Mouse (Mus musculus) intestine, postnatal 0 days (tissue): Measurements from ENCODE around the gene Rac3. TPM values are rescaled to one million over a fixed set of nuclear protein-coding genes. Genes with fewer than 3 reads are reported as not detected.
"Not testable (repeated sequence)": the region's sequence is repeated elsewhere in the genome, so short reads cannot be mapped to it uniquely, and the experiment has no call there.

ENCODE experiments used
- ATAC-seq: fragments of 200-750 bp; cut with Nextera tagmentation; 2 replicates; pipeline ENCODE4 v1.8.0; 2017; ENCODE audit warnings: mild to moderate bottlenecking, moderate TSS enrichment, moderate library complexity
- H3K27ac ChIP-seq: fragments of 300-500 bp; sonication (generic); 2 replicates; pipeline ENCODE4 v1.5.1; 2014; ENCODE audit warnings: mild to moderate bottlenecking, low read depth, low read length, moderate library complexity
- H3K27me3 ChIP-seq: fragments of 300-500 bp; sonication (generic); replicated peaks from 2 replicates; pipeline ENCODE4 v1.6.1; 2014; ENCODE audit warnings: low read length, mixed read lengths; ENCODE audit not compliant: control insufficient read depth, insufficient read depth
- H3K36me3 ChIP-seq: fragments of 300-500 bp; sonication (generic); 2 replicates; pipeline ENCODE4 v1.6.1; 2014; ENCODE audit warnings: mild to moderate bottlenecking, moderate library complexity; ENCODE audit not compliant: control insufficient read depth, insufficient read depth
- H3K4me1 ChIP-seq: fragments of 300-500 bp; sonication (generic); replicated peaks from 2 replicates; pipeline ENCODE4 v1.6.1; 2014; ENCODE audit warnings: antibody characterized with exemption, low read length, mixed read lengths; ENCODE audit not compliant: control insufficient read depth, insufficient read depth
- H3K4me2 ChIP-seq: fragments of 300-500 bp; sonication (generic); replicated peaks from 2 replicates; pipeline ENCODE4 v1.6.1; 2014; ENCODE audit warnings: low read depth, mild to moderate bottlenecking, moderate library complexity
- H3K4me3 ChIP-seq: fragments of 300-500 bp; sonication (generic); 2 replicates; pipeline ENCODE4 v1.5.1; 2014; ENCODE audit warnings: low read depth, low read length
- H3K9ac ChIP-seq: fragments of 300-500 bp; sonication (generic); 2 replicates; pipeline ENCODE4 v1.6.1; 2014; ENCODE audit warnings: mild to moderate bottlenecking, low read depth, low read length
- H3K9me3 ChIP-seq: fragments of 300-500 bp; sonication (generic); 2 replicates; pipeline ENCODE4 v1.6.1; 2016; ENCODE audit warnings: mixed run types; ENCODE audit not compliant: control insufficient read depth
- CTCF ChIP-seq: sonication (generic); IDR thresholded peaks from 2 replicates; pipeline ENCODE4 v1.5.1; 2016; ENCODE audit warnings: low read depth, mild to moderate bottlenecking, control low read depth, antibody characterized with exemption, moderate library complexity
- WGBS: fragments of 180-500 bp; shearing (Covaris S2); extraction: QIAGEN DNeasy Blood & Tissue Kit; methylation state at CpG from one replicate; pipeline ENCODE4 v1.1.7; 2014; 5-methylcytosine and 5-hydroxymethylcytosine counted together
- polyA plus RNA-seq: library from polyadenylated mRNA; unstranded; fragments of >200 nt; fragmentation: Nextera tagmentation; extraction: Ambion mirVana; gene quantifications from 2 replicates; pipeline ENCODE4 v1.2.1, GENCODE M21; 2015

Rac3 gene
- polyA plus RNA-seq, 1 experiment from 2014 or later, result 9.0 TPM

DNA sequence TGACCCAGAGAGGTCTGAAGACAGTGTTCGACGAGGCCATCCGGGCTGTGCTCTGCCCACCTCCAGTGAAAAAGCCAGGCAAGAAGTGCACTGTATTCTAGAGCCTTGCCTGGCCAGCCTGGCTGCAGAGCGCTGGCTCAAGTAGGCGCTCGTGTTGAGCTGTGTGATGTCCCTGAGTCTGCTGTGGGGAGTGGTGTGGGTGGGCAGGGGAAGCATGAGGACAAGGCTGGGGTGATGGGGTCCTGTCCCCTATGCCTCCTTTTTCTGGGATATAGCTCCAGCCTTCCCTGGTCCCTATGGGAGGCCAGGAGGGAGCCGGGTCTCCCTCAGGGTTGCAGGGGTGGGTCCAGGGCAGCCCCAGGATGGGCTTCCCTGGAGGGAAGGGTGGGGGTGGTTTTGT is 2.2 kb downstream of the Rac3 start:
- no peak for ATAC-seq
- 91% methylated on average over 7 of the region's 7 CpGs for WGBS
- H3K27me3 ChIP-seq, result no peaks in the 10 kb centered on the region

DNA sequence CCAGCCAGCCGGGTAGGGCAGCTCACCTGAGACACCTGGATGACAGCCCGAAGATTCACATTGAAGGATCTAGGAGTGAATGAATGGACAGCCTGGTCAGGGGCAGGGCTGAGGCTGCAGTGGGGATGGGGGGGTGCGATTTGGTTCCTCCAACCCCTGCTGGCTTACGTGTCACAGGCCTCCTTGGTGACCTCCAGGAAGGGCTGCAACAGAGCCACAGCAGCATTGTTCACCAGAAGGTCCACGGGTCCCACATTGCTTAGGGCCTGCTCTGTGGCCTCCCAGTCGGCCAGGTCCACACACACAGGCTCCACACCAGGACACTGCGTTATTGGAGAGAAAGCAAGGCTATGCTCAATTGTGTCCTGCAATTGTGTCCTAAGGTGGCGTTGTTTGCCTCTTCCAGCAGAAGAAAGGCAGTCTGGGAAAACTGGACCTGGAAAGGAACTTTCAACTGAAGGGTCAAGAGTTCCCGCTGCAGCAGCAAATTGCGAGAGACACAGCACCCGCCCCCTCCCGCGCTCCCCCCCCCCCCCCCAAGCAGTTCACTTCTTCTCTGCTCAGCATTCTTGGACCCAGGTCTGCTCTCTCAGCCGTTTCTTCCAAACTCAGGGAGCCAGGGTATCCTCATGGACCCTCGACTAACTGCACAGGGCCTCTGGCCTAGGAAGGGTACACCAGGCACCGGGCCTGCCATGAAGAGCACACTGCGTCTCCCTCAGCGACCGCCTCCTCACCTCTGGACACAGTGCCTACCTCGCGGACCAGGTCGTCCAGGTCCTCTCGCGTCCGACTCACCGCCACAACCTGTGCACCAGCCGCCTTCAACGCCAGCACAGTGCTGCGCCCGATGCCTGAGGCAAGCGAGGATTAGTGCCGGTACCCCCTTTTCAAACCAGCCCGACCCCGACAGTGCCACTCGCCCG is 5.2 kb downstream of the Rac3 start:
- Histone ChIP-seq H3K9me3 (no peaks in the 10 kb centered on the region), H3K9ac (peak overlapping the region; percentile 40; the same call in 1 of the 2 replicates), H3K4me3 (peak overlapping the region; percentile 63), H3K27me3 (no peaks in the 10 kb centered on the region), H3K27ac (peak overlapping the region; percentile 46; the same call in 1 of the 2 replicates), H3K4me1 (0 out of 2 replicates have a peak, but pooled peaks cover 11% of the 10 kb centered on the region), H3K36me3 (peaks cover 8% of the 10 kb centered on the region; the same call in 1 of the 2 replicates), H3K4me2 (peak overlapping the region; percentile 92)
- peak; percentile 42 for ATAC-seq
- 0 out of 2 replicates have a peak, but pooled peaks have one; percentile 4 for TF ChIP-seq CTCF
- 17% methylated on average over 33 of the region's 36 CpGs for WGBS

More for the DNA sequence above, 2.2 kb downstream of the Rac3 start:
- H3K4me3 ChIP-seq, result no peak overlapping the region
- H3K9ac ChIP-seq, result no peak overlapping the region
- H3K36me3 ChIP-seq, result peaks cover 18% of the 10 kb centered on the region
- no peak overlapping the region for H3K27ac ChIP-seq
- no peak for TF ChIP-seq CTCF
- H3K4me1 ChIP-seq, result 0 out of 2 replicates have a peak, but pooled peaks cover 17% of the 10 kb centered on the region
- H3K9me3 ChIP-seq, result no peaks in the 10 kb centered on the region
- no peak overlapping the region for H3K4me2 ChIP-seq

DNA sequence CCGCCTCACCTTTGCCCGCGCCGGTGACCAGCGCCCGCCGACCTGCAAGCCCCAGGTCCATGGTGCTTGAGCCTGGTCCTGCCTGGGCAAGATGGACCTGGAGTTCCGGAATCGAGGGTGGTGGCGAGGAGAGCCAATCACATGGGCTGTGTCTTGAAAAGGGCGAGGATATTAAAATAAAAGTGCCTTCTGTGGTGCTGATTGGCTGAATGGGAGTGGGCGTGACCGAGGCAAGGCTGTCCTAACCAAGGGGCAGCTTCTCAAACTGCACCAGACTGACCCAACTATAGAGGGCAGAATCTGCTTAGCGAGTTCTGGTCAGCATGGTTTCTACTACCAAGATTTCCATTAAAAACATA is 5.9 kb downstream of the Rac3 start, which contains the start of gene Dcxr:
Dcxr (minus strand) TSS at position 113 of the 359 bp plus-strand sequence.
- H3K27me3 ChIP-seq, result no peaks in the 10 kb centered on the region
- 0 out of 2 replicates have a peak, but pooled peaks cover 6% of the 10 kb centered on the region for H3K4me1 ChIP-seq
- TF ChIP-seq CTCF, result peak; percentile 70
- H3K9me3 ChIP-seq, result no peaks in the 10 kb centered on the region
- H3K4me3 ChIP-seq, result peak within 1 kb of the TSS; percentile 63
- peaks cover 8% of the 10 kb centered on the region; the same call in 1 of the 2 replicates for H3K36me3 ChIP-seq
- H3K27ac ChIP-seq, result peak within 1 kb of the TSS; percentile 46; the same call in 1 of the 2 replicates
- H3K4me2 ChIP-seq, result peak within 1 kb of the TSS; percentile 92
- peak; percentile 82 for ATAC-seq
- under 1% methylated on average over 14 of the region's 14 CpGs for WGBS
- H3K9ac ChIP-seq, result peak within 1 kb of the TSS; percentile 40; the same call in 1 of the 2 replicates

DNA sequence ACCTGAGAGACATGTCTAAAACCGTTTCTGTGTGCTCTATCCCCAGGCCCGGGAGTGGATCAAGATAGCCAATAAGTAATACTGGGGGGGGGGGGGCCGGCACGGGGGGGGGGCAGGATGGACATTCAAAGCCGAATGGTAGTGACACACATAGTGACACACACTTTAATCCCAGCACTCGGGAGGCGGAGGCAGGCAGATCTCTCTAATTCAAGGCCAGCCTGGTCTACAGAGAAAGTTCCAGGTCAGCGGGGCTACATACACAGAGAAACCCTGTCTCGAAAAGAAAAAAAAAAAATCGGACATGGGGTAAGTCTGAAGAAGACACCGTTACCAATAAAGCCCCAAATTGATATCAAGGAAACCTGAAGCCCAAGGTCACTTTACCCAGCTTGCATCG is 6.3 kb downstream of the Rac3 start:
- Histone ChIP-seq H3K9ac (no peak overlapping the region), H3K4me2 (peak overlapping the region; percentile 92), H3K4me1 (0 out of 2 replicates have a peak, but pooled peaks cover 4% of the 10 kb centered on the region), H3K27ac (no peak overlapping the region), H3K9me3 (no peaks in the 10 kb centered on the region), H3K36me3 (peaks cover 8% of the 10 kb centered on the region; the same call in 1 of the 2 replicates), H3K27me3 (no peaks in the 10 kb centered on the region), H3K4me3 (no peak overlapping the region)
- WGBS, result 57% methylated on average over 12 of the region's 12 CpGs
- no peak for ATAC-seq
- no peak for TF ChIP-seq CTCF

DNA sequence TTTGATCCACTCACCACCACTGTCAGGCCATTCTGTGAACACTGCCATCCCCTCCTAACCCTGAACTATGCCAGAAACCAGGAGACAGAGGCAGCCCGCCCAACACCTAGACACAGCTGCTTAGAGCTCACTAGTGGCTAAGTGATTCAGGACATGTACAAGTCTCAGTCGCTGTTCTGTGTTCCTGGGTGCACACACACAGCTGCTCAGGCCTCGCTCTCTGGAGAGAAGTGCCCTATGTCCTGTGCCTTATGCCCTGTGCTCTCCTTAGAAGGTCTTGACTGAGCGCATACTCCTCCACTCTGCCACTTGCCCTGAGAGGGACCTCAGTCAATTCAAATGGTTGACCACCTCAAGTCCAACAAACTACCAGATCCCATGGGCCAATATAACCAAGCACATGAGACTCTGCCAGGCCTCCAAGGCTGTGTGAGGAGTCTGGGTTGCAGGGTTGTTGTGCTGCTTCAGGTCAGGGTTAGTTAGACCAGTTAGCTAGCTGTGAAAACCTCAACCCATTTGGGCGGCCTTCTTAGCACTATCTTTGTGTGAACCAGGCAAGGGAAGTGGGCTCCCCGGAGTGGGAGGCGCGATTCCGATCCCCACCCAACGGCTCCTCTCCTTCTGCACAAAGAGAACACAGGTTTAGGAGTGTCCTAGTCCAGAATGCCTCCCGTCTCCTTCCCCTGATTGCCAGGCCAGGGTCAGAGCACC is 7.4 kb downstream of the Rac3 start:
- H3K27me3 ChIP-seq, result no peaks in the 10 kb centered on the region
- no peak for ATAC-seq
- peaks cover 8% of the 10 kb centered on the region; the same call in 1 of the 2 replicates for H3K36me3 ChIP-seq
- 81% methylated on average over 11 of the region's 11 CpGs for WGBS
- H3K4me3 ChIP-seq, result no peak overlapping the region
- no peak overlapping the region; the same call in 1 of the 2 replicates for H3K4me2 ChIP-seq
- H3K9me3 ChIP-seq, result no peaks in the 10 kb centered on the region
- no peak overlapping the region for H3K27ac ChIP-seq
- no peak for TF ChIP-seq CTCF
- H3K9ac ChIP-seq, result no peak overlapping the region
- 0 out of 2 replicates have a peak, but pooled peaks cover 4% of the 10 kb centered on the region for H3K4me1 ChIP-seq

DNA sequence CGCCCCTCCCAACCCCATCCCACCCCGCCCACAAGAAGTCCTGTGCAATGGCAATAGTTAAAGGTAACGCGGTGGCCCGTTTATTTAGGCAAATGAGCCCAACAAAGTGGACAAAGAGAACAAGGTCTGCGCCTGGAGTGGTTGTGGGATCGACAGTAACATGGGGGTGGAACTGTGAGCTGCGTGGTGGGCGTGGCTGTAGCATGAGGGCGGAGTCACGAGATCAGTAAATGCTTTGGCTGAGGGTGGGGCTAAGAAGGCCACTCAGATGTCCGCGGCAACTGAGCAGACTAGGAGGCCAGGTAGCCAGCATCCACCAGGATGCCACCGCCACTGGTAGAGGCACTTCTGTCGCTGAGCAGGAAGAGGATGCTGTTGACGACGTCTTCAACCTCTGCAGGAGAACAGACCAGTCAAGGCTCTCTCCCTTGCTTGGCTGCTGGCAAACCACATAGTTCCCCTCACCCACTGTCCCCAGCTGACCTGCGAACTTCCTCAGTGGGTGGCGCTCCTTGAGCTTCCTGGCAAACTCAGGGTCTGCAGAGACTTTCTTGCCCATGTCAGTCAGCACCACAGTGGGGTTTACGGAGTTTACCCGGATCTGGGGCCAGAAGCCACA is 8.3 kb downstream of the Rac3 start:
- WGBS, result under 1% methylated on average over 17 of the region's 21 CpGs
- not testable (repeated sequence) for H3K9me3 ChIP-seq, H3K4me3 ChIP-seq, H3K27ac ChIP-seq, H3K9ac ChIP-seq, H3K4me1 ChIP-seq, ATAC-seq, H3K36me3 ChIP-seq, H3K27me3 ChIP-seq
- peak overlapping the region; percentile 35 for H3K4me2 ChIP-seq
